Mouse (Mus musculus) C2C12 (cell line): Measurements from ENCODE around the gene Creb1. TPM values are rescaled to one million over a fixed set of nuclear protein-coding genes. Genes with fewer than 3 reads are reported as not detected.

ENCODE experiments used
- H3K27me3 ChIP-seq: one replicate; pipeline ENCODE4 v1.6.1; 2011; ENCODE audit not compliant: control insufficient read depth, insufficient read depth, insufficient read length
- H3K36me3 ChIP-seq: one replicate; pipeline ENCODE4 v1.6.1; 2011; ENCODE audit not compliant: control insufficient read depth, insufficient read depth
- H3K4me3 ChIP-seq: one replicate; pipeline ENCODE4 v1.5.1; 2011; ENCODE audit warnings: mild to moderate bottlenecking, control low read depth; ENCODE audit not compliant: poor library complexity, insufficient read depth, severe bottlenecking
- H3K79me2 ChIP-seq: one replicate; pipeline ENCODE4 v1.6.1; 2011; ENCODE audit not compliant: control insufficient read depth, insufficient read depth
- H3K79me3 ChIP-seq: one replicate; pipeline ENCODE4 v1.6.1; 2011; ENCODE audit warnings: low read depth, control low read depth
- H3ac ChIP-seq: one replicate; pipeline ENCODE3; 2011; ENCODE audit warnings: low read depth; ENCODE audit not compliant: control insufficient read depth, insufficient read length
- CEBPB ChIP-seq: IDR thresholded peaks from one replicate; pipeline ENCODE4 v1.6.1; 2011; ENCODE audit warnings: low read depth, mild to moderate bottlenecking, control low read depth, moderate library complexity
- CTCF ChIP-seq: IDR thresholded peaks from one replicate; pipeline ENCODE4 v1.5.1; 2011; ENCODE audit not compliant: control insufficient read depth, insufficient read depth, insufficient read length
- FOSL1 ChIP-seq: IDR thresholded peaks from one replicate; pipeline ENCODE4 v1.8.0; 2011; ENCODE audit warnings: mild to moderate bottlenecking, low read length; ENCODE audit not compliant: poor library complexity, insufficient read depth, severe bottlenecking
- MAX ChIP-seq: IDR thresholded peaks from one replicate; pipeline ENCODE4 v1.6.1; 2011; ENCODE audit warnings: mild to moderate bottlenecking, control low read depth
- MYOD1 ChIP-seq: IDR thresholded peaks from one replicate; pipeline ENCODE4 v1.6.1; 2011; ENCODE audit warnings: low read depth; ENCODE audit not compliant: control insufficient read depth, insufficient read length
- MYOG ChIP-seq: IDR thresholded peaks from one replicate; pipeline ENCODE4 v1.6.1; 2011; ENCODE audit not compliant: control insufficient read depth, insufficient read length; ENCODE audit errors: extremely low read depth
- USF1 ChIP-seq: IDR thresholded peaks from one replicate; pipeline ENCODE4 v1.6.1; 2011; ENCODE audit warnings: low read depth, mild to moderate bottlenecking, control low read depth, moderate library complexity
- polyA plus RNA-seq: library from polyadenylated mRNA; unstranded; fragments of >200 nt; fragmentation: generic; extraction: Trizol; gene quantifications from one replicate; pipeline ENCODE4 v1.2.1, GENCODE M21; 2012; ENCODE audit warnings: missing spikeins

The Creb1 gene
- polyA plus RNA-seq, 1 experiment: 11.2 TPM

- Histone ChIP-seq H3ac (no peak overlapping the region), H3K36me3 (no peaks in the 10 kb centered on the region), H3K79me3 (no peaks in the 10 kb centered on the region), H3K27me3 (no peaks in the 10 kb centered on the region), H3K4me3 (no peak overlapping the region), H3K79me2 (no peaks in the 10 kb centered on the region)
- TF ChIP-seq FOSL1: no peak
- no peak for TF ChIP-seq CEBPB
- no peak for TF ChIP-seq MYOD1
- no peak for TF ChIP-seq MAX
- TF ChIP-seq MYOG: no peak
- no peak for TF ChIP-seq USF1
- no peak for TF ChIP-seq CTCF
These were observed 18.3 kb upstream of the Creb1 start for GRCm38 (mm10) chr1:64514184-64514583.

GRCm38 (mm10) chr1:64516593-64516992 lies 15.9 kb upstream of the Creb1 start:
- Histone ChIP-seq H3K4me3 (no peak overlapping the region), H3K36me3 (no peaks in the 10 kb centered on the region), H3K79me3 (no peaks in the 10 kb centered on the region), H3K79me2 (no peaks in the 10 kb centered on the region), H3K27me3 (no peaks in the 10 kb centered on the region), H3ac (no peak overlapping the region)
- TF ChIP-seq MYOG (no peak), MYOD1 (no peak), CEBPB (no peak), USF1 (no peak), FOSL1 (no peak), MAX (no peak), CTCF (no peak)

DNA sequence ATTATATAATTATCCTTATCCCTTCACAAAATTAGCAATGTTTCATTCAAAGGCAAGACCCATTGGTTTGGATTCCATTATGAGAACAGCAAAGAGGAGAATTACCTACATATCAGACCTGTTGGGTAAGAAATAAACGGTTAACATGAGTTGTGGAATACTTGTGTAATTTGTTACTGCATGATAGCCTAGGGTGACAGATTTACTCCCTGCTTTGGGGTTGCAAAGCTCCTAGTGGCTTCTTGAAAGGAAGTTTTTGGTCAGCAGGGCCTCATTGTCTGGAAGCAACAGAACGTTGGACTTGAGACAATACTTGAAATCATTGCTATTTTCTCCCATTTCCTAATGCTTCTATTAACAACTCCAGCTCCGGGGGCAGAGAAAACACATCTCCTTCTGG lies 14.0 kb upstream of the Creb1 start:
- Histone ChIP-seq H3ac (no peak overlapping the region), H3K27me3 (no peaks in the 10 kb centered on the region), H3K36me3 (no peaks in the 10 kb centered on the region), H3K79me2 (no peaks in the 10 kb centered on the region), H3K4me3 (no peak overlapping the region), H3K79me3 (no peaks in the 10 kb centered on the region)
- TF ChIP-seq MYOG (no peak), CEBPB (no peak), MAX (no peak), CTCF (no peak), MYOD1 (no peak), FOSL1 (no peak), USF1 (no peak)

- H3K4me3 ChIP-seq: no peak overlapping the region
- H3K27me3 ChIP-seq: no peaks in the 10 kb centered on the region
- H3ac ChIP-seq: no peak overlapping the region
- H3K36me3 ChIP-seq: no peaks in the 10 kb centered on the region
- TF ChIP-seq FOSL1 (no peak), MAX (no peak), MYOG (no peak), CEBPB (no peak), MYOD1 (no peak), CTCF (no peak), USF1 (no peak)
- H3K79me3 ChIP-seq: no peaks in the 10 kb centered on the region
- no peaks in the 10 kb centered on the region for H3K79me2 ChIP-seq
These were observed 13.1 kb upstream of the Creb1 start for GRCm38 (mm10) chr1:64519345-64519744.

DNA sequence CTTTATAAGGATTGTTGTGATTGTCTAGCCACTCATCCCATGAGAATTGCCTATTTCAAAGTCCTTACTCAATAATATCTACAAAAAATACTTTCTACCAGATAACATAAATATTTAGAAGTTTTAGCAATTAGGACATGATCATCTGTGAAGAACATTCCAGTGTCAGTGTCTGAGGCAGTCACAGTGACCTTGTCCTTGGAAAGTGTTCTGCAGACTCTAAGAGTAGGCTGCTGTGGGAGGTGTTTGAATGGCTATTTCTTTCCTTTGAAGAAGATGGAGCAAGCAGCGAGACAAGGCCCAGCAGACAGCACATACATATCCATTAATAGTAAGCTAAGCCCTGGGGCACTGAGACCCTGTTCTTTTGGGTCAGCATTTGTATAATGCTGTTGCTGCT lies 12.5 kb upstream of the Creb1 start:
- no peaks in the 10 kb centered on the region for H3K79me2 ChIP-seq
- no peak overlapping the region for H3K4me3 ChIP-seq
- H3K36me3 ChIP-seq: no peaks in the 10 kb centered on the region
- TF ChIP-seq USF1 (no peak), CTCF (no peak), MYOD1 (no peak), MAX (no peak), FOSL1 (no peak), CEBPB (no peak)
- no peaks in the 10 kb centered on the region for H3K79me3 ChIP-seq
- no peaks in the 10 kb centered on the region for H3K27me3 ChIP-seq
- H3ac ChIP-seq: no peak overlapping the region

GRCm38 (mm10) chr1:64521734-64522133 lies 10.7 kb upstream of the Creb1 start:
- no peaks in the 10 kb centered on the region for H3K79me3 ChIP-seq
- H3K4me3 ChIP-seq: no peak overlapping the region
- TF ChIP-seq USF1 (no peak), FOSL1 (no peak), MYOD1 (no peak), CTCF (no peak), CEBPB (no peak), MAX (no peak), MYOG (no peak)
- H3K27me3 ChIP-seq: no peaks in the 10 kb centered on the region
- no peak overlapping the region for H3ac ChIP-seq
- no peaks in the 10 kb centered on the region for H3K79me2 ChIP-seq
- no peaks in the 10 kb centered on the region for H3K36me3 ChIP-seq
